Mouse (Mus musculus) cerebellum, adult 2 months (tissue): ENCODE data around the gene Cers5.

Experiments
- CTCF ChIP-seq: fragments of 200-500 bp; IDR thresholded peaks from 2 replicates; pipeline ENCODE4 v1.5.1; 2011; ENCODE audit warnings: low read depth, mild to moderate bottlenecking, control low read depth, low read length, moderate library complexity, borderline replicate concordance; ENCODE audit not compliant: insufficient read depth
- POLR2A ChIP-seq: fragments of 200-500 bp; IDR thresholded peaks from 2 replicates; pipeline ENCODE4 v1.6.1; 2011; ENCODE audit warnings: low read length, control low read depth, borderline replicate concordance; ENCODE audit not compliant: insufficient read depth

- TF ChIP-seq CTCF, result no peak
- no peak for TF ChIP-seq POLR2A
Observed at GRCm38 (mm10) chr15:99715361-99715865, 57.3 kb downstream of the Cers5 start.
